Mouse (Mus musculus) olfactory bulb, adult 2 months (tissue): ENCODE measurements at regions not wholly inside any gene's neighbourhood (a gene's known extent, or its start where the extent isn't known, plus 50 kb on each side); places are given as distances from the start of the nearest gene placed in this dataset.

Experiments used
- CTCF ChIP-seq: fragments of 200-500 bp; IDR thresholded peaks from 2 replicates; pipeline ENCODE4 v1.5.1; 2012; ENCODE audit warnings: low read depth, mild to moderate bottlenecking, low read length, moderate library complexity; ENCODE audit not compliant: insufficient read depth
- POLR2A ChIP-seq: fragments of 200-500 bp; IDR thresholded peaks from 2 replicates; pipeline ENCODE4 v1.6.1; 2012; ENCODE audit warnings: mild to moderate bottlenecking, low read depth, low read length, moderate library complexity; ENCODE audit not compliant: insufficient read depth

GRCm38 (mm10) chr13:97651176-97651575 lies 109.3 kb downstream of the Gm10260 start:
- TF ChIP-seq POLR2A, result no peak
- no peak for TF ChIP-seq CTCF
